Mouse (Mus musculus) midbrain, embryonic 15.5 days (tissue): ENCODE results near the gene Six4. TPM values are rescaled to one million over a fixed set of nuclear protein-coding genes. Genes with fewer than 3 reads are reported as not detected.
"Not testable (repeated sequence)": the region's sequence is repeated elsewhere in the genome, so short reads cannot be mapped to it uniquely, and the experiment has no call there.

Source experiments
- ATAC-seq: fragments of 200-750 bp; cut with Nextera tagmentation; replicated peaks from 2 replicates; pipeline ENCODE4 v1.8.0; 2017; ENCODE audit warnings: moderate TSS enrichment
- H3K27ac ChIP-seq: fragments of 300-500 bp; sonication (generic); 2 replicates; pipeline ENCODE4 v1.5.1; 2015; ENCODE audit warnings: mild to moderate bottlenecking, inconsistent platforms
- H3K27me3 ChIP-seq: fragments of 300-500 bp; sonication (generic); replicated peaks from 2 replicates; pipeline ENCODE4 v1.6.1; 2015; ENCODE audit warnings: inconsistent platforms
- H3K36me3 ChIP-seq: fragments of 300-500 bp; sonication (generic); replicated peaks from 2 replicates; pipeline ENCODE4 v1.6.1; 2015; ENCODE audit warnings: inconsistent platforms
- H3K4me1 ChIP-seq: fragments of 300-500 bp; sonication (generic); 2 replicates; pipeline ENCODE4 v1.6.1; 2015; ENCODE audit warnings: inconsistent platforms
- H3K4me2 ChIP-seq: fragments of 300-500 bp; sonication (generic); 2 replicates; pipeline ENCODE4 v1.6.1; 2015; ENCODE audit warnings: inconsistent platforms, mild to moderate bottlenecking, moderate library complexity
- H3K4me3 ChIP-seq: fragments of 300-500 bp; sonication (generic); 2 replicates; pipeline ENCODE4 v1.5.1; 2015; ENCODE audit warnings: mild to moderate bottlenecking, inconsistent platforms
- H3K9ac ChIP-seq: fragments of 300-500 bp; sonication (generic); 2 replicates; pipeline ENCODE4 v1.6.1; 2015; ENCODE audit warnings: mild to moderate bottlenecking, inconsistent platforms
- H3K9me3 ChIP-seq: fragments of 300-500 bp; sonication (generic); 2 replicates; pipeline ENCODE4 v1.6.1; 2016; ENCODE audit warnings: inconsistent platforms
- WGBS: fragments of 180-500 bp; shearing (Covaris S2); methylation state at CpG from one replicate; pipeline ENCODE4 v1.1.7; 2015; ENCODE audit warnings: mixed read lengths; 5-methylcytosine and 5-hydroxymethylcytosine counted together
- polyA plus RNA-seq: library from polyadenylated mRNA; unstranded; fragments of >200 nt; fragmentation: Nextera tagmentation; extraction: Ambion mirVana; gene quantifications from 2 replicates; pipeline ENCODE4 v1.2.1, GENCODE M21; 2015

Gene Six4
- polyA plus RNA-seq, 1 experiment from 2014 or later, result 0.14 TPM

GRCm38 (mm10) chr12:73083773-73084172, 29.5 kb downstream of the Six4 start:
- no peaks in the 10 kb centered on the region for H3K27me3 ChIP-seq
- H3K4me2 ChIP-seq, result no peak overlapping the region
- H3K4me3 ChIP-seq, result no peak overlapping the region
- WGBS, result 83% methylated on average over 4 of the region's 4 CpGs
- no peaks in the 10 kb centered on the region for H3K36me3 ChIP-seq
- no peak for ATAC-seq
- no peak overlapping the region for H3K9ac ChIP-seq
- H3K9me3 ChIP-seq, result no peaks in the 10 kb centered on the region
- no peaks in the 10 kb centered on the region for H3K4me1 ChIP-seq
- H3K27ac ChIP-seq, result no peak overlapping the region

DNA sequence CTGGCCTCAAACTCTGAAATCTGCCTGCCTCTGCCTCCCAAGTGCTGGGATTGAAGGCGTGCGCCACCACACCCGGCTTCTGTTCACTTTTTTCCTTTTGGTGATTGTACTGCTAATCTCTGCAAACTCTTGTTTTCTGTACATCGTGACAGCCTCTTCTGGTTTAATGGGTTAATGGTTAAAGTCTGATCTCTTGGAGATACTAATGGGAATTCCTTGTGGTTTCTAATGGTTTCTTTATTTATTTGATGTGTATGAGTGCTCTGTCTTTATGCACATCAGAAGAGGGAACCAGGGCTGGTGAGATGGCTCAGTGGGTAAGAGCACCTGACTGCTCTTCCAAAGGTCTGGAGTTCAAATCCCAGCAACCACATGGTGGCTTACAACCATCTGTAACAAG, 31.4 kb downstream of the Six4 start:
- H3K4me2 ChIP-seq, H3K36me3 ChIP-seq, H3K9ac ChIP-seq, H3K4me3 ChIP-seq, H3K4me1 ChIP-seq, H3K9me3 ChIP-seq, H3K27ac ChIP-seq, H3K27me3 ChIP-seq, ATAC-seq: not testable (repeated sequence)
- WGBS, result 91% methylated on average over 4 of the region's 4 CpGs

DNA sequence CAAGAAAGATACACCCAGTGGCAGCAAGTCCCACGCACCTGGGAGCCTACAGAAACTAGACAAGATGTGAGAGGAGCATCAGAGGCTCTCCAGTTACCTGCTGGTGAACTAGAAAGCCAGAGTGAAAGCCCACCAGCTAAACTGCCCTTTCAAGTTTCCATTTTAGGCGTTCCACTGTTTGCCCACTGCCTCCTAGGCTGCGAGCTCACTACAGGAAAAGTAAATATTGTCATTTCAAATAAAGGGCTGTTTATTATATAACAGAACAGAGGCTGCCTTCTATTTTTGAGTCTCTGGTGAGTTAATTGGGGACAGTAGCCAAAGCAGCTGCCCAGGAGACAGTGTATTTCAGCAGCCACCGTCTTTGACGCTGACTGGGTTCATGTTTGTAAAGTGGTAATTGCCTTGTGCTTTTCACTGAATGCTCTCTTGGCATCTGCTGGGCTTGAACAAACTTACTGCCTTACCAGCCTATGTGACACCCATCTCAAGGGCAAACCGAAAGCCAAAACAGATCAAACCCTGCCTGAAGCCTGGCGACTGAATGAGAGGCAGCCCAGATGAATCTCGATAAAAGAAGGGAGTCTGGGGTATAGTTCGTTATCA, 52.3 kb downstream of the Six4 start:
- 67% methylated on average over 9 of the region's 9 CpGs for WGBS
- Histone ChIP-seq H3K27ac (no peak overlapping the region), H3K4me3 (no peak overlapping the region), H3K9ac (no peak overlapping the region), H3K9me3 (no peaks in the 10 kb centered on the region), H3K27me3 (peaks cover 24% of the 10 kb centered on the region), H3K4me1 (no peaks in the 10 kb centered on the region), H3K36me3 (no peaks in the 10 kb centered on the region), H3K4me2 (no peak overlapping the region)
- ATAC-seq, result no peak

- Histone ChIP-seq H3K4me3 (no peak overlapping the region), H3K4me1 (peaks cover 7% of the 10 kb centered on the region; the same call in 1 of the 2 replicates), H3K4me2 (no peak overlapping the region), H3K27me3 (peaks cover 47% of the 10 kb centered on the region), H3K9ac (no peak overlapping the region), H3K36me3 (no peaks in the 10 kb centered on the region), H3K27ac (no peak overlapping the region), H3K9me3 (no peaks in the 10 kb centered on the region)
- ATAC-seq, result no peak
- WGBS, result 96% methylated on average over 6 of the region's 6 CpGs
Observed at GRCm38 (mm10) chr12:73057492-73057891, 55.8 kb downstream of the Six4 start.

- Histone ChIP-seq H3K27me3 (peaks cover 61% of the 10 kb centered on the region), H3K27ac (no peak overlapping the region), H3K36me3 (no peaks in the 10 kb centered on the region), H3K4me1 (peaks cover 7% of the 10 kb centered on the region; the same call in 1 of the 2 replicates), H3K4me2 (no peak overlapping the region), H3K9me3 (no peaks in the 10 kb centered on the region), H3K4me3 (no peak overlapping the region), H3K9ac (no peak overlapping the region)
- WGBS, result 15% methylated on average over 5 of the region's 5 CpGs
- ATAC-seq, result no peak
Observed at GRCm38 (mm10) chr12:73055451-73055850, 57.8 kb downstream of the Six4 start.

DNA sequence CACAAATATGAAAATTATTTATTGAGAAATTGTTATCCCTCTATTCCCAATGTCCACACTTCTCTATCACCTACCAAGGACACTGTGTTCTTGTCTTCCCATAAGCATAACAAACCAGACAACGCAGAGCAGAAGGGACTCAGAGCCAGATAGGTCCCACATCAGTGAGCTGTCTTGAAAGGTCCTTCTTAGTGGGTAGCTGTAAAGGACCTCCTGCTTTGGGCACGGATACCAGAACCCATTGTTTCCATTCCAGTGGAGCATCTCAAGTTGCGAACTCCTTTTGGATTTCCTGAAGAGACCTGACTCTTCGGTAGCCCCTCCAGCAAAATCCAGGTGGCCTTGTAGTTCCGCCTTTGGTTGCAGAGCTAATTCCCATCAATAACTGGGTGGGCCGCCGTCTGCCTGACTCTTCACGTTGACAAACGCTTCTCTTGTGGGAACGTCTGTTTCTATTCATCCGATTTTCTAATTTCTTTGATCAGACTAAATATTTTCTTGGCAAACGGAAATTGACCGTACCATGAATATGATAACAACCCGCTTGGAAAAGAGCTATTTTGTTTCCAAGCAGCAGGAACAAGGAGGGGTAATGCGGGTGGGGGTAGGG, 58.6 kb downstream of the Six4 start:
- H3K9me3 ChIP-seq, result no peaks in the 10 kb centered on the region
- H3K36me3 ChIP-seq, result no peaks in the 10 kb centered on the region
- peaks cover 69% of the 10 kb centered on the region for H3K27me3 ChIP-seq
- no peak overlapping the region for H3K4me2 ChIP-seq
- no peak for ATAC-seq
- WGBS, result 9% methylated on average over 15 of the region's 15 CpGs
- H3K4me1 ChIP-seq, result peaks cover 7% of the 10 kb centered on the region; the same call in 1 of the 2 replicates
- no peak overlapping the region for H3K9ac ChIP-seq
- no peak overlapping the region for H3K4me3 ChIP-seq
- no peak overlapping the region for H3K27ac ChIP-seq

DNA sequence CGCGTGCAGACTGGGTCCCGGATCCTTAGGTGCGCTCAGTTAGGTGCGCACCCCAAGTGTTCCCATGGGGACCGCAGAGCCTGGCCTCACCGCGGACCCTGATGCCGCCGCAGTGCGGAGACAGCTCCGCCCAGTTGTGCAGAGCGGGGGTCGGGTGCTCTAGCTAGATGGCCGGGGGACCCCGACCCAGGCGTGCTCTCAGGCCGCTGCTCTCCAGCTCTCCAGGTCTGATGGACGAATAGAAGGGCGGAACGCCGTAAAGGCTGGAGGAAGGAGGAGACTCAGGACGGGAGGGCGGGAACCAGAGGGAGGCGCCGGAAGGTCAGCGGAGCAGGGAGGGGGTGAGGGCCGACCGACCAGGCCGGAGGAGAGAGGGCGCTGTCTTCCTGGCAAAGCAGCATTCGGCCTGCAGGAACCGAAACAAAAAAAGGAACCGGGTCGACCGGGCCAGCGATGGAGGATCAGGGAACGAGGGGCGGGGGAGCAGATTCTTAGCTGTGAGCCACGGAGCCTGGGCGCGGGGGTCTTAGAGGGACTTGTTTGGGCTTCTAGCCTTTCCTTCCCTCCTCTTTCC, 59.5 kb downstream of the Six4 start, which contains the start of gene Six1:
TSS of gene Six1 (minus strand) at position 220 of the 574 bp plus-strand sequence.
- peaks cover 7% of the 10 kb centered on the region; the same call in 1 of the 2 replicates for H3K4me1 ChIP-seq
- H3K4me2 ChIP-seq, result peak within 1 kb of the TSS; percentile 44
- ATAC-seq, result 0 out of 2 replicates have a peak, but pooled peaks have one; percentile 39
- H3K9ac ChIP-seq, result no peak within 1 kb of the TSS
- WGBS, result under 1% methylated on average over 41 of the region's 42 CpGs
- H3K27me3 ChIP-seq, result peaks cover 77% of the 10 kb centered on the region
- H3K9me3 ChIP-seq, result no peaks in the 10 kb centered on the region
- no peak within 1 kb of the TSS for H3K27ac ChIP-seq
- peak within 1 kb of the TSS; percentile 23 for H3K4me3 ChIP-seq
- H3K36me3 ChIP-seq, result no peaks in the 10 kb centered on the region

DNA sequence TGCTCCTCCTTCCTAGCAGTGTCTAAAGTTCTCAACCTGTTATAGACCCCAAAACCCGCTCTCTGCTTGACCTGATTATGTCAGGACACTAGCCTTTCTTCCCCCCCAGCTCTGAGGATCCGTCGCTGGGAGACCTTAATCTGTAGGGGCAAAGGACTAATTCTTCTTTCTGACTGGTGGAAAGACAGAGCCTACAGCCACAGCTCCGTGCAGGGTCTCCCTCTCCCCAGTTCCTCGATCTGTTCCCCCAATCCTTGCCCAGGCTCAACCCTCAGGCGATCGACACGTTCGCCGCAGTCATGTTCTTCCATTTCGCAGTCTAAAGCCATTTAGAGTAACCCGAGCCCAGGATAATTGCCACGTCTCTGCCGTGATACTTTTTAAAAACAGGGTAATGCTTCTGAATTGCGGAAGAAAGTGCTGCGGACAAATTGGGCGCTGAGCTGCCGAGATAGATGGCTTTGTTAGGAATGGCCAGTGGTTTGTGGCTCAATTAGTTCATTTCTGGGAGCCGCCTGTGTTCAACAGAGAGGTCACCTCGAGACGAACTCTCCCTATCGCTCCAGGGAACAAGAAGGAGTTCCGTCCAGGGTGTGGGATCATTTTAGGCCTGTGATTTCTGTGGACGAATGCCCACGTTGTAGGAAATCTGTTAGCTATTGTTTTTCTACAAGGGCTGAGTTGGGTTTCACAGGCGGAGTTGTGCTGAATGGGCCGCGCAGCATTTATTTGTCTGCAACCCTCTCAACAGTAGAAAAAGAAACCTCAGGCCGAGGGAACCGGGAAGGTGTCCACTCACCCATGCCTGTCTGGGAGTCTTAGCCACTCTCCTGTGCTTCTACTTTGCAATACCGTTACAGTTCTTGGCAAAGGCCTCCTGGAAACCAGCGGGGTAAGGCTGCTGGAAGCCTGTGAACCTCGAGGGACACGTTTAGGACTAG, 60.3 kb downstream of the Six4 start:
- Histone ChIP-seq H3K27ac (no peak overlapping the region), H3K4me3 (peak overlapping the region; percentile 23; the same call in 1 of the 2 replicates), H3K27me3 (peaks cover 79% of the 10 kb centered on the region), H3K4me1 (peaks cover 7% of the 10 kb centered on the region; the same call in 1 of the 2 replicates), H3K9ac (no peak overlapping the region), H3K36me3 (no peaks in the 10 kb centered on the region), H3K4me2 (peak overlapping the region; percentile 44; the same call in 1 of the 2 replicates), H3K9me3 (no peaks in the 10 kb centered on the region)
- WGBS, result 1% methylated on average over 34 of the region's 34 CpGs
- ATAC-seq, result no peak

GRCm38 (mm10) chr12:73052036-73052650, 61.1 kb downstream of the Six4 start:
- under 1% methylated on average over 19 of the region's 19 CpGs for WGBS
- Histone ChIP-seq H3K27me3 (peaks cover 81% of the 10 kb centered on the region), H3K27ac (no peak overlapping the region), H3K4me3 (no peak overlapping the region), H3K4me1 (peaks cover 7% of the 10 kb centered on the region; the same call in 1 of the 2 replicates), H3K36me3 (no peaks in the 10 kb centered on the region), H3K4me2 (no peak overlapping the region), H3K9ac (no peak overlapping the region), H3K9me3 (no peaks in the 10 kb centered on the region)
- ATAC-seq, result no peak

DNA sequence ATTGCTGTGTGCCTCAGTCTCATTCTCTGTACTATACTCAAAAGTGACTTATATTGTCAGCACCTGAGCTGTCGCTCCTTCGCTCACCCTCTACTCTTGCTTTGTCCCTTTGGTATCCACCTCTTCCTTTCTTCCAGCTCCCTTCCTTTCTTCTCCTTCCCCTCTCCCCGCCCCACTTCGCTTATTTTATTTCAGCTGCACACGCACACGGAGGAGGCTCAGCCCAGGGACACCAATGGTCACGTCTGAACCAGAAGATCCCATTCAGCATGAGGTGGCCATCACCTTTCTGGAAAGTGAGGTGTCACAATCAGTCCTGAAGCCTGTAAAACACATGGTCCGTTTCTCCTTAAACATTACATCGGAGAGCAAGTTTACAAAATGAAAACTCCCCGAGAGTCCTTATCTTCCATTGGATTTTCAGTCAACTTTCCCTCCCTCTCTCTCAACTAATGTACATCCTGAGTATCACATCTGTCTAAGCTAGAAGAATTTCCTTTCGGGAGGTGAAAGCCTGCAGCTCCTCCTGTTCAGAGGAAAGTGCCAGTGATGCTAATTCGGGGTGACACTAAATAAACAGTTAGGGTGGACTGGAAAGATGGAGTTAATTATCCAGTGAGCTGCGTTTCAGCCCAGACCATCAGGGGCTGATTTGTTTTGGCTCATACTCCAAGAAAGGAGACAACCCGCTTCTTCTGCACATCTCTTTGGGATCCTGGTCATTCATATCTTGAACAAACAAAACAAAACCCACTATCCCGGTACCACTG, 62.3 kb downstream of the Six4 start:
- H3K9me3 ChIP-seq, result no peaks in the 10 kb centered on the region
- ATAC-seq, result no peak
- H3K27me3 ChIP-seq, result peaks cover 82% of the 10 kb centered on the region
- WGBS, result under 1% methylated on average over 15 of the region's 15 CpGs
- peaks cover 14% of the 10 kb centered on the region for H3K4me1 ChIP-seq
- no peaks in the 10 kb centered on the region for H3K36me3 ChIP-seq
- no peak overlapping the region for H3K27ac ChIP-seq
- H3K4me2 ChIP-seq, result no peak overlapping the region
- no peak overlapping the region for H3K9ac ChIP-seq
- H3K4me3 ChIP-seq, result no peak overlapping the region

DNA sequence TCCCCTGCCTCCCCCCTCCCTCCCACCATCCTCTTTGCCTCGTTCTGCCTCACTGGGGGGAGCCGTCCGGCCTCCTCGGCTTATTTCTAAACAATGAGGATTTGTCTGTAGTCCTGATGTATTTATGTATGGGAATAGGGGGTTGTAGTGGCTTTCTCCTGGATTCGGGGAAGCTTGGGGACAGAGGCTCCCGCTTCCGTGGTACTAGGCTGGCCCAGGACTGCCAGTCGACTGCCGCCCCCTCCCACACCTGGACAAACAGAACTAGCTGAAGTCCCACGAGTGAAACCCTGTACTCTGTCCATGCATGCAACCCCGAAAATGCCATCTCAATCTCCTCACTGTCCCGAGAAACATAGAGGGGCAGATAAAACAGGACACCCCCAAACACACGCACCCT, 63.0 kb downstream of the Six4 start:
- WGBS, result 1% methylated on average over 13 of the region's 13 CpGs

More for the DNA sequence above, 63.0 kb downstream of the Six4 start:
- ATAC-seq, result no peak
- Histone ChIP-seq H3K4me3 (no peak overlapping the region), H3K4me1 (peaks cover 14% of the 10 kb centered on the region), H3K27ac (no peak overlapping the region), H3K9ac (no peak overlapping the region), H3K4me2 (no peak overlapping the region), H3K27me3 (peaks cover 82% of the 10 kb centered on the region), H3K9me3 (no peaks in the 10 kb centered on the region), H3K36me3 (no peaks in the 10 kb centered on the region)
